Mouse (Mus musculus) layer of hippocampus, postnatal 14 days (tissue): Measurements from ENCODE around the gene Ccl7. TPM values are rescaled to one million over a fixed set of nuclear protein-coding genes. Genes with fewer than 3 reads are reported as not detected.

Source experiments
- DNase-seq, 2 experiments: peaks; one replicate each; pipeline ENCODE4 v3.0.0; 2021 to 2022; ENCODE audit warnings: low spot score in 2 of 2, mixed read lengths in 1 of 2
- total RNA-seq, 2 experiments: library from RNA; stranded (reverse); gene quantifications; 2 replicates each; pipeline ENCODE4 v1.2.3; 2021

Gene Ccl7
- total RNA-seq, 2 experiments from 2014 or later = not detected

- DNase-seq = no peak
These were observed 11.1 kb upstream of the Ccl7 start for GRCm38 (mm10) chr11:82034446-82034845.

GRCm38 (mm10) chr11:82035356-82035755 is 10.2 kb upstream of the Ccl7 start, which contains the start of gene Ccl2:
Gene Ccl2, plus strand, starts transcription at chr11:82035571.
- DNase-seq = peak; percentile 32 to 73

- DNase-seq = no peak
These were observed 9.7 kb upstream of the Ccl7 start for GRCm38 (mm10) chr11:82035857-82036256.

- no peak for DNase-seq
These were observed 7.0 kb upstream of the Ccl7 start, which contains the start of gene Gm17268 for GRCm38 (mm10) chr11:82038535-82038934. Gene Gm17268, minus strand, starts transcription at chr11:82038562.

- DNase-seq = no peak
These were observed 6.3 kb upstream of the Ccl7 start for GRCm38 (mm10) chr11:82039132-82039660.

- no peak for DNase-seq
These were observed 3.8 kb upstream of the Ccl7 start for GRCm38 (mm10) chr11:82041671-82042080.

- peak; percentile 29 to 49 for DNase-seq
These were observed 2.4 kb downstream of the Ccl7 start for GRCm38 (mm10) chr11:82047746-82048415.

GRCm38 (mm10) chr11:82053849-82054248 is 8.3 kb downstream of the Ccl7 start:
- DNase-seq = no peak

GRCm38 (mm10) chr11:82057646-82058045 is 12.1 kb downstream of the Ccl7 start, which contains the start of gene Ccl11:
Gene Ccl11, plus strand, starts transcription at chr11:82057823.
- peak in 1 of 2 experiments; percentile 26 for DNase-seq

- DNase-seq = peak in 1 of 2 experiments; percentile 11
These were observed 16.7 kb downstream of the Ccl7 start for GRCm38 (mm10) chr11:82062226-82062625.

GRCm38 (mm10) chr11:82063454-82063853 is 17.9 kb downstream of the Ccl7 start:
- DNase-seq = no peak

GRCm38 (mm10) chr11:82066953-82067571 is 21.6 kb downstream of the Ccl7 start:
- DNase-seq = no peak

- no peak for DNase-seq
These were observed 25.6 kb downstream of the Ccl7 start for GRCm38 (mm10) chr11:82071076-82071475.

- DNase-seq = no peak
These were observed 26.9 kb downstream of the Ccl7 start for GRCm38 (mm10) chr11:82072374-82072773.

GRCm38 (mm10) chr11:82072984-82073383 is 27.5 kb downstream of the Ccl7 start:
- no peak for DNase-seq

- DNase-seq = no peak
These were observed 28.2 kb downstream of the Ccl7 start for GRCm38 (mm10) chr11:82073686-82074085.

- DNase-seq = no peak
These were observed 31.5 kb downstream of the Ccl7 start for GRCm38 (mm10) chr11:82077031-82077430.

- DNase-seq = no peak
These were observed 32.7 kb downstream of the Ccl7 start for GRCm38 (mm10) chr11:82078136-82078730.

GRCm38 (mm10) chr11:82080865-82081264 is 35.4 kb downstream of the Ccl7 start:
- no peak for DNase-seq

- no peak for DNase-seq
These were observed 38.8 kb downstream of the Ccl7 start for GRCm38 (mm10) chr11:82084360-82084759.
